Mouse (Mus musculus): ENCODE measurements around the gene Odf3l1.
"Not testable (repeated sequence)": the region's sequence is repeated elsewhere in the genome, so short reads cannot be mapped to it uniquely, and the experiment has no call there.

Odf3l1 gene

DNA sequence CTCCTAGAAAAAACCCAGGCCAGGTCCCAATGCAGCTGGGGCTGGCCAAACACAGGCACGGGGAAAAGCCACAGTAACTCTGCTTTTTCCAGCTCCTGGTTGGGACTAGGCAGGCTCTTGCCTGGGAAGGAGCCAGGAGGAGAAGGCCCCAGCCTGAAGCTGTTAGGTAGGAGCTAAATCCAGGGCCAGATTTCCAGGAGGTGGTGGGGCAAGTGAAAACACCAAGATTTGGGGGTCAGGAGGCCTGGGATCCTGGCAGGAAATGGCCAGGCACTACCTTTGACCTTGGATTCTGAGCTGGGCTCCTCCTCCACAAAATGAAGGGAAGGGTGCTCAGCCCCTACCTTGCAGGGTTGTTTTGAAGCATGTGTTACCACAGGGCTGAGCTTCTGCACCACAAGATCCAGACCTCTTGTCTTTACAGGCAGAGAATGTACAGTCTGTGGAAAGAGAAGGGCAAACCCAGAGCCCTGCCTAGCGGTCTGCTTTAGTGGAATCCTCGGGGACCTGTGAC lies at the start of gene Odf3l1:
Odf3l1 (minus strand) TSS at position 464 of the 514 bp plus-strand sequence.
- no peak for DNase-seq (ENCODE audit: low spot score in 2 of 2)

DNA sequence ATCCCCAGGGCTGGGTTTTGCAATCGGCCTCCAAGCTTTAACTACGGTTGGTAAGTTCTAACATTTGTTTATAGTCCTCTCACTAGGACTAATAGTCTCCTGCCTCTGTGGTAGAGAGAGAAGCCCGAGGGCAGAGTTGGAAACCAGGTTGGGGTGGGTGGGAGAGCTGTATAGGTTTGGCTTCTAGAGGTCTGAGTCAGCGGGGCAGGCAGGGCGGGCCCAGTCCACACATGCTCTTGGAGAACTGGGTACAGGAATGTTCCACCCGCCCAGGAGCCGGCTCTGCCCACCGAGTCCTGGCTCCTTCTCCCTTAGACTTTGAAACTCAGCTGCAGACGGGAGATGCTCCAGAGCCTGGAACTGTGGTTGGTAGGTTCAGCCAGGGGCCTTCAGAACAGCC lies 49.5 kb upstream of the Odf3l1 start:
- DNase-seq (ENCODE audit: low spot score in 2 of 2) = no peak

DNA sequence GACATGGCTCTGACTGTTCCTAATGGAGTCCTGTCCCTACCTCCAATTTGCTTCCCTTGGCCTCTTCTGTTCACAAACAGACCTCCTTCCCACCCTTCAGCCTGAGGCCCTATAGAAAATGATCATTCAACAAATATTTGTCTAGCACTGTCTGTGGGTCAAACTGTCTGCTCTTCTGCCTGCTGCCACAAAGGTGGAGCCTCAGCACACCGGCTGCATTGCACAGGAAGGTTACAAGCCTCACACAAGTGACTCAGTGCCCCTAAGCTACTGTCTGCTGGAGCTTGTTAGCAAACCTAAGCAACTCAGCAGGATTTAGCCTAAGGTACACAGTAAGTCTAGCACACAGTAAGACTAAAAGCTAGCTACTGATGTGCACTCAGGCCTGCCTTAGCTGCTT lies 46.5 kb upstream of the Odf3l1 start:
- DNase-seq (ENCODE audit: low spot score in 2 of 2) = no peak

DNA sequence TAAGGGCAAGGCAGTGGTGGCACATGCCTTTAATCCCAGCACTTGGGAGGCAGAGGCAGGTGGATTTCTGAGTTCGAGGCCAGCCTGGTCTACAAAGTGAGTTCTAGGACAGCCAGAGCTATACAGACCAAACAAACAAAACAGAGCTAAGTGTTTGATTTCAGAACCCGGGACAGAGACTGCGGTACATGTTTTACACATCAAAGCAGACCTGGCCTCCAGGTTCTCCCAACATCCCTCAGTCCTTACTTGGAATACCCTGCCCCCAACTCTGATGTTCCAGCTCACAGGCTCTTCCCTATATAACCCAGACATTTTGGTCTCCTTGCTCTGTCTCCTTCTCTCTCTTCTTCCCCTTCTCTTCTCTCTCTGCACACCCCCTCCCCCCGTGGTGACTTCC lies 45.5 kb upstream of the Odf3l1 start:
- DNase-seq (ENCODE audit: low spot score in 2 of 2) = not testable (repeated sequence)

DNA sequence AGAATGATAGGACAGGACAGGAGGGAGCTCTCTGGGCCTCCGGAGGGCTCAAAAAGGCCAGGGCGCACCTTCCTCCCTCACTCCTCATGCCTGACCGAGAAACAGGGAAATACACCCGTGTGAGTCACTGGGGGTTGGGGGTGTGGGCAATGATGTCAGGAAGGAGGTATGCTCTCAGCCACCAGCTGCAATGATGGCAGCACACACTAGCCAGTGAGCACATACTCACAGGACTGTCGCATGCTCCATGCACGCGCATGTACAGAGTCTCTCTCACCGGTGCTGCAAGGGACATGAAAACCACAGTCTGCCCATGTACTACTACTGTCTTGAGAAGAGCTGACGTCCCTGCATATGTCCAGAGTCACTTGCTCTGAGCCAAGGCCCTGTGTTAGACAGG lies 43.1 kb upstream of the Odf3l1 start:
- no peak for DNase-seq (ENCODE audit: low spot score in 2 of 2)

DNA sequence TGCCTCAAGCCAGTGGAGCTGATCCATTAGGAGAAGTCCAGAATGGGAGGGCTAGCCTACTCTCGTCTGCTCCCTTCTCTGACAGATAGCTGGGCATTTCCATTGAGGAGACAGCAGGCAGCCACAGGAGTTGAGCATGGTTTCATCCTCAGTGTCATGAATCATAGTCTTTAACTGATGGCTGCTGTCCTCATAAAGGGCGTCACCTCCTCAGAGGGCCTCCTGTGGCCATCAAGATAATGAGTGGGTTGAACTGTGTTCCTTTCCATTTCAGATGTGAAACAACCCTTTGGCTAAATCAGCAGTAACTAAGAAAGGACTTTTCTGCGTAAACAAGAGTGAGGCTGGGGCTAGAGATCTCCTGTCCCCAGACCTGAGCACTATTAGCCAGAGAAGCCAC lies 39.2 kb upstream of the Odf3l1 start:
- no peak for DNase-seq (ENCODE audit: low spot score in 2 of 2)

DNA sequence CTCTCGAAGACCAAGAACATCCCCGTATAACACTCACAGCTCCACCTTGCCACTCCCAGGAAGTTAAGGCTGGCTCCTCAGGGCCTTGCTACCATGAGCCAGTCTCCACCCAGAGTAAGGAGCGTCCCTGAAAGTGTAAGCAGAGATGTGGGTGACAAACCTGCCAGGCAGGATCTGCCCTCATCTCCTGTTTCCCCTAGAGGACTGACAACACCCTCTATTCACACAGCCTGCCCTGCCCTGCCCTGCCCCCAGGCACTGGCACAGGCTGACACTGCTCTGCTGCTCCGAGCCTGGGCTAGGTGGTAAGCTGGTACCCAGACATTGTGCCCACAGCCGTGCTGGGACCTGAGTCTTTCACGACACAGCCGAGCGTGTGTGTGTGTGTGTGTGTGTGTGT lies 36.7 kb upstream of the Odf3l1 start:
- DNase-seq (ENCODE audit: low spot score in 2 of 2) = no peak

DNA sequence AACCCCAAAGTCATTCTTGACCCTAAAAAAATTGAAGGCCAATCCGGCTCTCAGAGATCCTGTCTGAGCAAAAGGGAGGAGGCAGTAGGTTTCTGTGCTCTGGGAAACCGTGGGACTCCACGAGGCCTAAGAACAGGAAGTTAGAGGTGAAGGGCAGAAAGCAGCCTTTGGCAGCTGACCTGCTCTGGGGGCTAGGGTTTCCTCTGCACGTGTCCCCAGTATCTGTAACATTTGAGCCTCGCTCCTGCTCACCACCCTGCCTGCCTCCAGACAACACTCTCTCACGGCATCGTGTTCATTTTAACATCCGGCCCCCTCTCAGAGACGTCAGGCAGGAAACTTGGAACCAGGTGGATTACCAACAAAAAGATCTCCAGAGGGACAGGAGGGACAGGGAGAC lies 36.1 kb upstream of the Odf3l1 start:
- no peak for DNase-seq (ENCODE audit: low spot score in 2 of 2)

DNA sequence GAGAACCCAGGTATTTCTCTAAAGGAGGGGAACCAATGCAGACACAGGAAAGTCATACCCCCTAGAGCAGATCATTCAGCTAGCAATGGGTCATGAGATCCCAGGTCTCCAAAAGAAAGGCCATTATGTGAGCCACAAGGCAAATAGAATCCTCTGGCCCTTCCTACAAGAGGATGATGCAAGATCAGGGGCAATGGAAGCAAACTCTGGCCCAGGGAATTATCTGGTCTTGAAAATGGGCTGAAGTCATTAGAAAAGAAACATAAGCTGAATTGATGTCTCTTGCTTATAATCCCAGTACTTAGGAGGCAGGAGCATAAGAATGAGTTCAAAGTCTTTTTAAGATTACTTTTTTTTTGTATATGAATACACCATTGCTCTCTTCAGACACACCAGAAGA lies 35.6 kb upstream of the Odf3l1 start:
- no peak for DNase-seq (ENCODE audit: low spot score in 2 of 2)

DNA sequence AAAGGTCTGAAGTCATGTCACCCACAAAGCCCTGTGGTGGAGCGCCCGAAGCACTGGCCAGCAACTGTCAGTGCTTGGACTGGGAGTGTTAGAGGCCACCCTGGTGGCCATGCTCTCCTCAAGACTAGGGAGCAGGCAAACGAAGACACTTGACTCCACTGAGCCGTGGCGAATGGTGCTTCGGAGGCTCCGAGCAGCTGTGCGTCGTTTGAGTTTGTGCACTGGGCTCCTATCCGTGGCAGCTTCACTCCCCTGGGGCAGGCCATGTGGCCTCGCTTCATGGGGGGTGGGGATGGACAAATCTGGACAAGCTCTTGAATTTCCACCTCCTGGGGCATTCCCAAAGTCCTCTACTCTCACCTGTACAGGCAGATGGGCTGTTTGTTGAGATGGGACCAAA lies 34.9 kb upstream of the Odf3l1 start:
- no peak for DNase-seq (ENCODE audit: low spot score in 2 of 2)

DNA sequence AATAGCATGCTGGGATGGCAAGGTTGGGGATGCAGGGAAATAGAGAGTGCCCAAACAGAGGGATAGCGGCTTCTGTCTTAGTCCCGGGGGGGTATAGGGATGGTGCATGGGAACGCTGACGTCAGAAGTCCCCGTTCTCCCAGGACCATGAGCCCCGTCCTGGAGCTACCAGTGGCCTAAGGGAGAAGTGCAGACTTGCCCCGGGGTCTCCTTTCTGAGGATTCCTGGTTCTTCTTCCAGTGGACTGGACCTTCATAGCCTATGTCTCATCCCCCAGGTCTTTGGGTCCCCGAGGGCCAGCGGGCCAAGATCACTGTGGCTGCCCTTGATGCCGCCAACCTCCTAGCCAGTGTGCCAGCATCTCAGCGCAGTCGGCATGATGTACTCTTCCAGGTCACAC lies 32.3 kb upstream of the Odf3l1 start:
- no peak for DNase-seq (ENCODE audit: low spot score in 2 of 2)

DNA sequence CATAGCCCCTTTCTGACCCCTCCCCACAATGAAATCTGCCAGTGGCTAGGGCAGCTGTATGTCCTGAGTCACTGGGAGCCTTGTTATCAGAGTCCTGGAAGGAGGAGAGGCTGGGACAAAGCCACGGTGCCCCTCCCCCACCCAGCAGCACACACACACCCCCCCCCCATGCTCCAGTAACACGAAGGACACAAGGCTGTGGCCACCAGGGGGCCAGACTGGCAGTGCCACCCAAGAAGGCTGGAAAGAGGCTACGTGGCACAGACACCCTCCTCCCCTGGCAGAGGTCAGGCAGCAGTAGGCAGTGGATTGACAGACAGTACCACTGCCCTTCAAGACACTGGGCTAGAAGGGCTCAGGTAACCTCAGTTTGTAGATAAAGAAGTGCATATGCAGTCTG lies 29.5 kb upstream of the Odf3l1 start:
- no peak for DNase-seq (ENCODE audit: low spot score in 2 of 2)

DNA sequence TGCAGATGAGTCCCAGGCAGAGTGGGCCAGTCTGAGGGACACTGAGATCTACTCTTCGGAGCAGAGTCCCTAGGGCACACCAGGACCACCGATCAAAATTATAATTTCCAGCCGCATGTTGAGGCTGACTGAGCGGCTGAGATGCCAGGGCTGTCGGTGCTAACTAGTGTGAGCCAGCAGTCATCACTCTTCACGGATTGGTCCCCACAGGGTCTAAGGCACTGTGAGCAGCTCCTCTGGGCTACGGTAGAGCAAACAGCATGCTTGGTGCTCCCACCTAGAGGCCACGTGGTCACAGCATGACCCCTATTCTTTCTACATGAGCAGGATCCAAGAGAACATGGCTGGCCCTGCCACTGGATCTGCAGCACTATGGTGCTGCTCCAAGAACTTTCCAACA lies 28.8 kb upstream of the Odf3l1 start:
- no peak for DNase-seq (ENCODE audit: low spot score in 2 of 2)

DNA sequence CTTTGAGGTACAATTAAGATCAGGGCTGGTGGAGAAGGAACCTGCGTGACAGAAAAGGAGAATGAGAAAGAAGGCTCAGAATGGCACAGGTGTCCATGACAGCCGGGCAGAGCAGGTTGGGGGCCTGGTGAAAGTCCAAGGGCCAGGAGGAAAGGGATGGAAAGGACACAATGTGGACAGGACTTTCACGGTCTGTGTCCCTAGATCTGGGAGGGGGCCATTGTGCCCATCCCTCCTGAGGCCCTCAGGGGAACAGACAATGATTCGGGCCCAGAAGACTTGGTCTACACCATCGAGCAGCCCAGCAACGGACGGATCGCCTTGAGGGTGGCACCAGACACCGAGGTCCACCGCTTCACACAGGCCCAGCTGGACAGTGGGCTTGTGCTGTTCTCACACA lies 27.6 kb upstream of the Odf3l1 start:
- no peak for DNase-seq (ENCODE audit: low spot score in 2 of 2)

DNA sequence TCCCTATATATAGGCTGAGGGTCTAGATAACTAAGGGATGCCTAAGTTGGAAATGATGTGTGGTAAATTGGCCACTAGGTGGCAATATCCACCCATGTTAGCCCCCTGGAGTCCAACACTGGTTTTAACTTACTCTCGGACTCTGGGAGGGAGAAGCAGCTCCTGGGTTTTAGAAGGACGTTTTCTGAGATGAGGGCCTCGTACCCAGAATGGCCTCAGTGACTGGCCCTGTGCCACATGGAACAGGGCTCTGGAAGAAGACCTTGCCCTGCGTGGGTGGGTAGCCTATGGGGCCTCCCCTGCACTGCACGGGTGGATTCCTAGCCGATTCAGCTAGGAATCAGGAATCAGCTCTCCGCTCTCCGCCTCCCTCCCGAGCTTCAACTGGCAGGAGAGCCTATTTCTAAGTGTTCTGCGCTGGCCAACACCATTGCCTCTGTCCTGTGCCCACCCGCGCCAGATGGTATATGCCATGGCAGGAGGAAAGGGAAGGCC lies 27.1 kb upstream of the Odf3l1 start:
- peak; percentile 79 to 80 for DNase-seq (ENCODE audit: low spot score in 2 of 2)

DNA sequence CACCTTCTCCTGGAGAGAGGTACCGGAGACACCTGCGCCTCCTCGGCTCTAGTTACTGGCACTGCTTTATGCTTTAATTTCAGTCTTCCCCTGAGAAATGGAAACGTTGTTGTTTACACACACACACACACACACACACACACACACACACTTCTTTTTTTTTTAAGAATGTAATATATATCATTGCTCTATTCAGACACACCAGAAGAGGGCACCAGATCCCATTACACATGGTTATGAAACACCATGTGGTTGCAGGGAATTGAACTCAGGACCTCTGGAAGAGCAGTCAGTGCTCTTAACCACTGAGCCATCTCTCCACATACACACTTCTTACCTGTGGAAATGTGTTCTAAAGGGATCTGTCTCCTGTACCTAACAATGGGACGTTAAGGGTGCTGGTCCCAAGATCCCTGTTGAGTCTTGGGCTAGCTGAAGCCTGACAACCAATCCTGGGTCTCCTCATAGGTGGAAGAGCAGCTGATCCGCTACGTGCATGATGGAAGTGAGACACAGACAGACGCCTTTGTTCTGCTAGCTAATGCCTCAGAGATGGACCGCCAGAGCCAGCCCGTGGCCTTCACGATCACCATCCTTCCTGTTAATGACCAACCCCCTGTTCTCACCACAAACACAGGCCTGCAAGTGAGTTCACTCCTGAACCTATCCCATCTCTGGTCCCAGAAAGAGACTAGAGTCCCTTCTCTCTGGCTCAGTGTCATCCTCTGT lies 26.2 kb upstream of the Odf3l1 start:
- no peak for DNase-seq (ENCODE audit: low spot score in 2 of 2)

DNA sequence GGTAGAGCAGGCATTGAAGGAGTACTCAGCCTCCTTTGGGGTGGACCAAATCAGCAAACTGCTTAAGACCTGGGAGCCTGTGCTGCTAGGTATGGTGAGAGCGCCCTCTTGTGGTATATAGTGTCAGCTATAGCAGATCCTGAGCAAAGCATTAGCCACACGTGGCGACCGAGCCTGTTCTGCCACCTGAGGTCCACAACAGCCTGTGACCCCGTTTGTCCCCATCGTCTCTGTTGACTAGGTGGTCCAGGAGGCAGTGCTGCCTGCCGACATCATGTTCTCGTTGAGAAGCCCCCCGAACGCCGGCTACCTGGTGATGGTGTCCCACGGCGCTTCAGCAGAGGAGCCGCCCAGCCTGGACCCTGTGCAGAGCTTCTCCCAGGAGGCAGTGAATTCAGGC lies 25.3 kb upstream of the Odf3l1 start:
- DNase-seq (ENCODE audit: low spot score in 2 of 2) = peak; percentile 84

DNA sequence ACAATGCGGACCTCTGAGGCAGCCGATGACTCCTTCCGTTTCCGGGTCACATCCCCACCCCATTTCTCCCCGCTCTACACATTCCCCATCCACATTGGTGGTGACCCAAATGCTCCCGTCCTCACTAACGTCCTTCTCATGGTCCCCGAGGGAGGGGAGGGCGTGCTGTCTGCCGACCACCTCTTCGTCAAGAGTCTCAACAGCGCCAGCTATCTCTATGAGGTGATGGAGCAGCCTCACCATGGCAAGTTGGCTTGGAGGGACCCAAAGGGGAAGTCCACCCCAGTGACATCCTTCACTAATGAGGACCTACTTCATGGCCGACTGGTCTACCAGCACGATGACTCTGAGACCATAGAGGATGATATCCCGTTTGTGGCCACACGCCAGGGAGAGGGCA lies 23.1 kb upstream of the Odf3l1 start:
- DNase-seq (ENCODE audit: low spot score in 2 of 2) = no peak

DNA sequence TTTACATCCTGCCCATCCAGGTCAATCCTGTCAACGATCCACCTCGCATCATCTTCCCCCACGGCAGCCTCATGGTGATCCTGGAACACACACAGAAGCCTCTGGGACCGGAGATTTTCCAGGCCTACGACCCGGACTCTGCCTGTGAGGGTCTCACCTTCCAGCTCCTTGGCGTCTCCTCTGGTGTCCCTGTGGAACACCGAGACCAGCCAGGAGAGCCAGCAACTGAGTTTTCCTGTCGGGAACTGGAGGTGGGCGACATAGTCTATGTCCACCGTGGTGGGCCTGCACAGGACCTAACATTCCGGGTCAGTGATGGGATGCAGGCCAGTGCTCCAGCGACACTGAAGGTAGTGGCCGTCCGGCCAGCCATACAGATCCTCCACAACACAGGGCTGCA lies 22.1 kb upstream of the Odf3l1 start:
- DNase-seq (ENCODE audit: low spot score in 2 of 2) = no peak

DNA sequence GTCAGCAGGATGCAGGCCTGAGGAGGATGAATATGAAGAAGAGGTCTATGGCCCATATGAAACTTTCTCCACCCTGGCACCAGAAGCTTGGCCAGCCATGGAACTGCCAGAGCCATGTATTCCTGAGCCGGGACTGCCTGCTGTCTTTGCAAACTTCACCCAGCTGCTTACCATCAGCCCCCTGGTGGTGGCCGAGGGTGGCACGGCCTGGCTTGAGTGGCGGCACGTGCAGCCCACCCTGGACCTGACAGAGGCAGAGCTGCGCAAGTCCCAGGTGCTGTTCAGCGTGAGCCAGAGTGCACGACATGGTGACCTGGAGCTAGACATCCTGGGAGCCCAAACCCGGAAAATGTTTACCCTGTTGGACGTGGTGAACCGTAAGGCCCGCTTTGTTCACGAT lies 21.6 kb upstream of the Odf3l1 start:
- DNase-seq (ENCODE audit: low spot score in 2 of 2) = no peak

DNA sequence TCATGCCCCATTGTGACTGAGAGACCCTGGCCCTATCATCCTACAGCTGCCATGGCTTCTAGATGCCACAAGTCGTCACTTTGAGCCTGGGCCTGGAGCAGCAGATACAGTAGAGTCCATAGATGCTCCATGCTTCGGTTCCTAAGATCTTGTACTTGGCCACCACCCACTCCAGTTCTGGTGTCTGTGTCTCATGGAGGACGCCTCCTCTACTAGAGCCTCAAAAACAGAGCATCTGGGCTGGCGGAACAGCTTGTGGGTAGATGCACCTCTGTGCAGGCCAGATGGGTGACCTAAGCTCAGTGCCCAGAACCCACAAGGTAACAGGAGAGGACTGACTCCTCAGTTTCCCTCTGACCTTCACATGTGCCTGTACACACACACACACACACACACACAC lies 19.8 kb upstream of the Odf3l1 start:
- DNase-seq (ENCODE audit: low spot score in 2 of 2) = no peak

DNA sequence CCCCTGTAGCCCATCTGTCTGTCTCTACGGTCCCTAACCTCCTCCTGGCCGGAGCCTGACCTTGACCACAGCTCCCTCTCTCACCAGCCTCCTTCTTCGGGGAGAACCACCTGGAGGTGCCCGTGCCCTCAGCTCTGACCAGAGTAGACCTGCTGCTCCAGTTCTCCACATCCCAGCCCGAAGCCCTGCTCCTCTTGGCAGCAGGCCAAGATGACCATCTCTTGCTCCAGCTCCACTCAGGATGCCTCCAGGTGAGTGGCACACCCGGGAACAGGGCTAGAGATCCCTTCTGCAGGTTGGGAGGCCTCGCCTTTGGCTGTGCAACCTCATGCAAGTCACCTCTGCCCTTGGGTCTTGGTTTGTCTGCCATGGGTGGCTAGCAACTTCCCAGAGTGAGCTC lies 19.0 kb upstream of the Odf3l1 start:
- DNase-seq (ENCODE audit: low spot score in 2 of 2) = no peak

DNA sequence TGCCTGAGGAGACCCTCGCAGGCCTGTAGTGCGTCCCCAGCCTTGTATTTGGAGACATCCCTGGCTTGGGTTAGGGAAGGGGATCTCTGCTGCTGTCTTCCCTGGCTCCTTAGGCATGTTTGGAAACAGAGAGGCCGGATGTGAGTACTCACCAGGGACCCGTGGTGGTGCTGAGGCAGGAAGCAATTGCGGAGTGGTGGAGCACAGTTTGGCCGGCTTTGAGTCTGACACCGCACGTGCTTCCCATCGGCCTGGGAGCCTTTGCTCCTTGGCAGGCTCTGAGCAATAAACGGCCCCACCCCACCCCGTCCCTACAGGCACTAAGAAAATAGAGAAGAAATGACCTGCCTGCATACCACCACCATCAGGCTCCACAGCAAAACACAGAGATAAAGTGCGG lies 18.3 kb upstream of the Odf3l1 start:
- no peak for DNase-seq (ENCODE audit: low spot score in 2 of 2)

DNA sequence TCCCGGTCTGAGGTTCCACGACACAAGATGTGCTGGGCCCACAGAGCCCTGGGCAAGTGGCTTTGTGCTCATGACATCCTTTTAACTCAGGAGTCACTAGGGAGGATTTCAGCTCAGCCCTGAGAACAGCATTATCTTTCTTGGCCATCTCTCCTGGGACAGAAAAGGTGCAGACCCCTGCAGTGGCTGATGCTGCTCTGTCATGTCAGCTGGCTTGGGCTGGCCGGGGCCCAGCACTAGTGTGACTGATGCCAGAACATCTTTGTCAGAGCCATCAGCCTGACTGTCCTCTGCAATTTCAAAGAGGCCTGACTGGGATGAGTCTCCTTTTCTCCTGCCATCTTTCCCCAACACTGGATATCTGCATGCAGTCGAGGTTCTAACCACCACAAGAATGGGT lies 17.8 kb upstream of the Odf3l1 start:
- DNase-seq (ENCODE audit: low spot score in 2 of 2) = no peak
